8 mouse cellular contexts compared by ENCODE assay signal in the genomic region with DNA sequence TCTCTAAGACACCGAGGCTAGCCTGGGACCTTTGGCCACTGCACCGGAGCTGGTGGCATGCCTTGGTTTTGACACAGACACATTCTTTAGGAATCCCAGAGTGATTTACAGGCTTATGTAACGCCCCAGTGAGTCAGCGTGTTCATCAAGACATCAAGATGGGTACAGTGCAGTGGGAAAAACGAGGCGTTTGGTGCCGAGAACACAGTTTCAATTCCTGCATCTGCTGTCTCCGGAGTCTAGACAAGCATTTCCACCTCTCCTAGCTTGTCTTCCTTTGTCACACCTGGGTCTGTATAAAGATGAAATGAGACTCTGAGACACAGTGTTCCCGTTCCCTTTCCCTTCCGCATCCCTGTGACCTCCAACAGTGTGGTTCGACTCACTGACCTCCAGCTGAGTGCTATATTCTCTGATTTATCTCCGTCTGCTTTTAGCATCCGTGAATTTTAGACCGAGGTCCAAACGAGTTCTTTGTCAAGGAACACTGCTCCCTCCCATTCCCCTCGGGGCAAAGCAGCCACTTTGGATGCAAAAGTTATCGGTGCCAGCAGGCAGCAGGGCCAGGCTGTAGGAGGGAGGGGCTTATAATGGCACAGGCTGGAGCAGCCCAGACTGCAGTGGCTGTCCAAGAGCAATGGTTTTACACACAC. TPM values are rescaled to one million over a fixed set of nuclear protein-coding genes. Genes with fewer than 3 reads are reported as not detected.
A peak's percentile ranks its signal among the peaks of the same experiment; 100 is the strongest.
DNase-seq lines count a peak whose midpoint lies in the region; ATAC-seq and TF ChIP-seq lines count a peak whose summit lies in the region.

No protein-coding gene starts in this region.

- no peak for ATAC-seq in embryonic facial prominence, embryonic 12.5 days (ENCODE audit: insufficient number of reproducible peaks, insufficient read depth, low FRiP score, low TSS enrichment)
- ATAC-seq in forebrain, embryonic 13.5 days: peak; percentile 92
- ATAC-seq in midbrain, embryonic 14.5 days (ENCODE audit: low FRiP score, low TSS enrichment): peak; percentile 69; the same call in 1 of the 2 replicates
- ATAC-seq in intestine, postnatal 0 days: no peak
- no peak for ATAC-seq in megakaryocyte-erythroid progenitor cell, adult 5-6 weeks (replicated peaks; ENCODE audit: low FRiP score, low TSS enrichment, poor library complexity, severe bottlenecking)

- H3K9ac ChIP-seq in embryonic facial prominence, embryonic 12.5 days: peak overlapping the region; percentile 17; the same call in 1 of the 2 replicates
- 0 out of 2 replicates have a peak overlapping the region, but pooled peaks have one; percentile 14 for H3K9ac ChIP-seq in forebrain, embryonic 13.5 days
- no peak overlapping the region for H3K9ac ChIP-seq in midbrain, embryonic 14.5 days (replicated peaks; ENCODE audit: low read length)
- no peak overlapping the region for H3K9ac ChIP-seq in intestine, postnatal 0 days (ENCODE audit: low read depth, low read length)

- TF ChIP-seq CTCF in intestine, postnatal 0 days (IDR thresholded peaks at IDR 0.05; ENCODE audit: low read depth): no peak

- no peaks in the 10 kb centered on the region for H3K36me3 ChIP-seq in embryonic facial prominence, embryonic 12.5 days
- no peaks in the 10 kb centered on the region for H3K36me3 ChIP-seq in embryonic facial prominence, embryonic 10.5 days (replicated peaks)
- H3K36me3 ChIP-seq in forebrain, embryonic 13.5 days (ENCODE audit: poor library complexity, severe bottlenecking): no peaks in the 10 kb centered on the region
- no peaks in the 10 kb centered on the region for H3K36me3 ChIP-seq in midbrain, embryonic 14.5 days (ENCODE audit: control insufficient read depth, insufficient read depth, low read length)
- no peaks in the 10 kb centered on the region for H3K36me3 ChIP-seq in intestine, postnatal 0 days (ENCODE audit: control insufficient read depth, insufficient read depth)

- H3K27ac ChIP-seq in embryonic facial prominence, embryonic 12.5 days: no peak overlapping the region
- no peak overlapping the region; the same call in 1 of the 2 replicates for H3K27ac ChIP-seq in embryonic facial prominence, embryonic 10.5 days (replicated peaks)
- H3K27ac ChIP-seq in forebrain, embryonic 13.5 days: no peak overlapping the region
- H3K27ac ChIP-seq in midbrain, embryonic 14.5 days (replicated peaks; ENCODE audit: low read depth, low read length): peak overlapping the region; percentile 70
- H3K27ac ChIP-seq in intestine, postnatal 0 days (ENCODE audit: low read depth, low read length): no peak overlapping the region

- no peak overlapping the region for H3K4me3 ChIP-seq in embryonic facial prominence, embryonic 12.5 days
- no peak overlapping the region for H3K4me3 ChIP-seq in embryonic facial prominence, embryonic 10.5 days
- H3K4me3 ChIP-seq in forebrain, embryonic 13.5 days: no peak overlapping the region
- 0 out of 2 replicates have a peak overlapping the region, but pooled peaks have one; percentile 8 for H3K4me3 ChIP-seq in midbrain, embryonic 14.5 days (replicated peaks; ENCODE audit: low read depth, low read length)
- H3K4me3 ChIP-seq in intestine, postnatal 0 days (ENCODE audit: low read depth, low read length): no peak overlapping the region

- H3K4me1 ChIP-seq in embryonic facial prominence, embryonic 12.5 days: no peaks in the 10 kb centered on the region; the same call in 1 of the 2 replicates
- peaks cover 11% of the 10 kb centered on the region for H3K4me1 ChIP-seq in embryonic facial prominence, embryonic 10.5 days
- peaks cover 18% of the 10 kb centered on the region for H3K4me1 ChIP-seq in forebrain, embryonic 13.5 days
- peaks cover 12% of the 10 kb centered on the region; the same call in 1 of the 2 replicates for H3K4me1 ChIP-seq in midbrain, embryonic 14.5 days (ENCODE audit: control insufficient read depth, insufficient read depth, low read length)
- no peaks in the 10 kb centered on the region for H3K4me1 ChIP-seq in intestine, postnatal 0 days (replicated peaks; ENCODE audit: control insufficient read depth, insufficient read depth, low read length)

- no peaks in the 10 kb centered on the region for H3K9me3 ChIP-seq in embryonic facial prominence, embryonic 12.5 days
- peaks cover 4% of the 10 kb centered on the region; the same call in 1 of the 2 replicates for H3K9me3 ChIP-seq in embryonic facial prominence, embryonic 10.5 days
- no peaks in the 10 kb centered on the region for H3K9me3 ChIP-seq in forebrain, embryonic 13.5 days (replicated peaks)
- no peaks in the 10 kb centered on the region for H3K9me3 ChIP-seq in midbrain, embryonic 14.5 days (ENCODE audit: control insufficient read depth, low read length)
- H3K9me3 ChIP-seq in intestine, postnatal 0 days (ENCODE audit: control insufficient read depth): no peaks in the 10 kb centered on the region

- H3K4me2 ChIP-seq in embryonic facial prominence, embryonic 12.5 days (replicated peaks): peak overlapping the region; percentile 9; the same call in 1 of the 2 replicates
- H3K4me2 ChIP-seq in forebrain, embryonic 13.5 days: peak overlapping the region; percentile 44
- peak overlapping the region; percentile 43 for H3K4me2 ChIP-seq in midbrain, embryonic 14.5 days (ENCODE audit: low read length)
- H3K4me2 ChIP-seq in intestine, postnatal 0 days (replicated peaks; ENCODE audit: low read depth): no peak overlapping the region

- DNase-seq in embryonic facial prominence, embryonic 10.5 days (ENCODE audit: low spot score): no peak
- peak; percentile 82 for DNase-seq in adrenal gland, adult 2 months
- peak; percentile 57 for DNase-seq in kidney, postnatal 10 days
- DNase-seq in midbrain, embryonic 14.5 days: peak; percentile 76

- H3K27me3 ChIP-seq in embryonic facial prominence, embryonic 12.5 days: no peaks in the 10 kb centered on the region
- no peaks in the 10 kb centered on the region for H3K27me3 ChIP-seq in embryonic facial prominence, embryonic 10.5 days (replicated peaks; ENCODE audit: low read depth, poor library complexity, severe bottlenecking)
- H3K27me3 ChIP-seq in forebrain, embryonic 13.5 days: no peaks in the 10 kb centered on the region
- no peaks in the 10 kb centered on the region for H3K27me3 ChIP-seq in midbrain, embryonic 14.5 days (ENCODE audit: control insufficient read depth, insufficient read depth, low read length)
- no peaks in the 10 kb centered on the region for H3K27me3 ChIP-seq in intestine, postnatal 0 days (replicated peaks; ENCODE audit: control insufficient read depth, insufficient read depth, low read length)

- 44% methylated on average over 17 of the region's 17 CpGs for WGBS in embryonic facial prominence, embryonic 12.5 days
- 53% methylated on average over 17 of the region's 17 CpGs for WGBS in embryonic facial prominence, embryonic 10.5 days
- WGBS in forebrain, embryonic 13.5 days: 48% methylated on average over 17 of the region's 17 CpGs
- 38% methylated on average over 17 of the region's 17 CpGs for WGBS in midbrain, embryonic 14.5 days
- 62% methylated on average over 17 of the region's 17 CpGs for WGBS in intestine, postnatal 0 days

RNA-seq across cellular contexts. Expression of a gene that starts 21.9 kb away (rescaled TPM):
- 60.6 and 66.1 TPM in 2 replicates for polyA plus RNA-seq in embryonic facial prominence, embryonic 12.5 days (2016; fragmentation: Nextera tagmentation; extraction: Ambion mirVana)
- 38.1 and 39.3 TPM in 2 replicates for polyA plus RNA-seq in embryonic facial prominence, embryonic 10.5 days (2016; fragmentation: Nextera tagmentation; extraction: Ambion mirVana)
- total RNA-seq in adrenal gland, adult 2 months (2021): 100 to 1,000 TPM; 138 to 192 TPM
- 67.4 and 80.6 TPM in 2 replicates for polyA plus RNA-seq in adrenal gland, adult 2 months (2012; rRNA removed)
- 59.4 and 75.9 TPM in 2 replicates for polyA plus RNA-seq in forebrain, embryonic 13.5 days (2015; fragmentation: Nextera tagmentation; extraction: Ambion mirVana)
- polyA plus RNA-seq in midbrain, embryonic 14.5 days (2014; fragmentation: Nextera tagmentation; extraction: Ambion mirVana): 68.6 and 76.9 TPM in 2 replicates
- 117 and 120 TPM in 2 replicates for polyA plus RNA-seq in intestine, postnatal 0 days (2015; fragmentation: Nextera tagmentation; extraction: Ambion mirVana)
- total RNA-seq in megakaryocyte-erythroid progenitor cell, adult 5-6 weeks (2014; fragmentation: Nextera tagmentation): 48.1 and 63.1 TPM in 2 replicates
- 9.9 and 30.6 TPM in 2 replicates for total RNA-seq in megakaryocyte-erythroid progenitor cell, adult 5-6 weeks (2017)

Comparison
In these comparisons a context has a peak if more than half of its experiments do, and no peak if none do; other contexts are left out.
1. ATAC-seq: peak in forebrain, embryonic 13.5 days (single experiment) and midbrain, embryonic 14.5 days (single experiment); none in embryonic facial prominence, embryonic 12.5 days (single experiment), intestine, postnatal 0 days (single experiment) and megakaryocyte-erythroid progenitor cell, adult 5-6 weeks (single experiment).
2. H3K9ac ChIP-seq: peak in embryonic facial prominence, embryonic 12.5 days (single experiment) and forebrain, embryonic 13.5 days (single experiment); none in midbrain, embryonic 14.5 days (single experiment) and intestine, postnatal 0 days (single experiment).